Mouse (Mus musculus) naive thymus-derived CD4-positive, alpha-beta T cell, adult 2 months (primary cell): ENCODE results near the gene 2810408A11Rik.
A peak's percentile ranks its signal among the peaks of the same experiment; 100 is the strongest.

ENCODE experiments used
- DNase-seq: peaks from one replicate; pipeline ENCODE4 v3.0.0-alpha.2; 2011; ENCODE audit warnings: low read depth

The 2810408A11Rik gene

DNA sequence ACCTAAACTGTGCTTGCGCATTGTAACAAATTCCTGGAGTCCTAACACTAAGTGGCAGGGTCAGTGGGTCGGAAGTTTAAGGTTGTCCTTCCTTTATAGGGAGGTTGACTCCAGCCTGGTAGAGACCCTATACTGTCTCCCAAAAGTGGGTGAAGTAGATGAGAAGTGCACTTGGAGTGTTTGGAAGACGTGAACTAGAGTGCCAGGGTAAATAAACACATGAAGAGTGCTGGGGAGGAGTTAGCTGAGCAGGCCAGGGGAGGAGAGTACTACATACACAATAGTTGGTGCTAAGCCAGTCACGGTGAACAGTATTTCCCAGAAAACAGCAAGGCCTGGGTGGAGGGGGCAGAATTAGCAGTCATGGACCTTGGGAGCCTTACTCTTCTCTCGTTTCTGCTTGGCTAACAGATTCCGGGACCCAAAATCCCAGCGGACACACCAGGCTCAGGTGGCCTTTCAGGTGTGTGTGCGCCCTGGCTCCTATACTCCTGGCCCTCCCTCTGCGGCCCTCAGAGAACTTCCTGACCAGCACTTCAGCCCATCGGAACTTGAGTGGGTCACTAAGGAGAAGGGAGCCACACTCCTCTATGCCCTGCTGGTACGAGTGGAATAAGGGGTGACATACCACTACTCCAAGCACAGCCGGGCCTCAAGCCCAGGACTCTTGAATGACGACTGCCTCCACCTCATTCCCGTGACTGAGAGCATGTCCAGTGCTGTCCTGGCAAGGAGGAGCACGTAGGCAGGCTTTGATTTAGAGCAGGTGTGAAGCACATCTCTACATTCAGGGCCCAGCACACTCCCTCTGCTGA, 12.1 kb upstream of the 2810408A11Rik start:
- no peak for DNase-seq

DNA sequence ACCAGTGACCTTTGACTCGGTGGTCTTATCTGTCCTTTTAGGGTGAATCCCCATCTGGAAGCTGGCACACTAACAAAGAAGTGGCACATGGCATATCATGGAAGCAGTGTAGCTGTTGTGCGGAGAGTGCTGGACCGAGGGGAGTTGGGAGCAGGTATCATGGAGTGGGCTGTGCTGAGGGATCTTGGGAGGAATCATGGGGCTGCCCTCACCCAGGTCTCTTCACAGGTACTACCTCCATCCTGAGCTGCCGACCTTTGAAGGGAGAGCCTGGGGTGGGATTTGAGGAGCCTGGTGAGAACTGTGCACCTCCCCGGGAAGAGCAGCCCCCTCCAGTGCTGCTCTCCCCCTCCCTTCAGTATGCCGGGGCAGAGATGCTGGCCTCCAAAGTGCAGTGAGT, 10.9 kb upstream of the 2810408A11Rik start:
- no peak for DNase-seq

DNA sequence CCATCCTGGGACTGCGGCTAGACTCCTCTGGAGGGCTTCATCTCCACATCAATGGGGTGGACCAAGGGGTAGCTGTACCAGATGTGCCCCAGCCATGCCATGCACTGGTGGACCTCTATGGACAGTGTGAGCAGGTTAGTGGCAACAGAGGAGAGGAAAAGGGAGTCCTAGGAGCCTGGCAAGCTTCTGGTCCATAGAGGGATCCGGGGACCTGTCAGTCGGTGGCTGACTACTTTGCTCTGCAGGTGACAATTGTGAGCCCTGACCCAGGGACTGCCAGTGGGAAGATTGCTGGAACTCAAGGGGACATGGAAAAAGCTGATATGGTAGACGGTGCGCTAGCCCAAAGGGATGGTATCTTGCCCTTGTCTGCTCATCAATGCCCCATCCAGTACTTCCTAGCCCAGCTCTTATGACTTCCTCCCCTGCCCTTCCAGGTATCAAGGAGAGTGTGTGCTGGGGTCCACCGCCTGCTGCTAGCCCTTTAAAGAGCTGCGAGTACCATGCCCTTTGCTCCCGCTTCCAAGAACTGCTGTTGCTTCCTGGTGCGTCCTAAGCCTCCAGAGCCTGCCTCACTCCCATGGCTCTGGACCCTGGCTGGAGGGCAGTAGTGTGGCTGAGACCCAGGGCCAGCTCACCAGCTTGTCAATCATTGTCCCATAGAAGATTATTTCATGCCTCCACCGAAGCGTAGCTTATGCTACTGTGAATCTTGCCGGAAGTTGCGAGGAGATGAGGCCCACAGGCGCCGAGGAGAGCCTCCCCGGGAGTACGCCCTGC, 10.2 kb upstream of the 2810408A11Rik start:
- DNase-seq = no peak

DNA sequence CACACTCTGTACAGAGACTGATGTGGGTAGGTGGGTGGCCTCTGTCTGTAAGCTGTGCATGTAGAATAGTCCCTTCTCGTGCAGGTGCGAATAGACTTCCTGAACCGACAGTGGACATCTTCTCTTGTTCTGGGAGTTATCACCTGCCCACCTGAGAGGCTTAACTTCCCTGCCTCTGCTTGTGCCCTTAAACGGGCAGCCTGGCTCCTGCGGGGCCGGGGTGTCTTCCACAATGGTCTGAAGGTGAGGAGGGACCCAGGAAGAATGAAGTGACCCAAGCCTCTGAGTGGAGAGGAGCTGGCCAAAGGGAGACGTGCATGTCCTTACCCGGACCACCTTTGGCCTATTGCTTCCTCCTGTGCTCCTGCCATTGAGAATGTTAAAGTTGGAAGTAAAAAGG, 9.4 kb upstream of the 2810408A11Rik start:
- DNase-seq = no peak

DNA sequence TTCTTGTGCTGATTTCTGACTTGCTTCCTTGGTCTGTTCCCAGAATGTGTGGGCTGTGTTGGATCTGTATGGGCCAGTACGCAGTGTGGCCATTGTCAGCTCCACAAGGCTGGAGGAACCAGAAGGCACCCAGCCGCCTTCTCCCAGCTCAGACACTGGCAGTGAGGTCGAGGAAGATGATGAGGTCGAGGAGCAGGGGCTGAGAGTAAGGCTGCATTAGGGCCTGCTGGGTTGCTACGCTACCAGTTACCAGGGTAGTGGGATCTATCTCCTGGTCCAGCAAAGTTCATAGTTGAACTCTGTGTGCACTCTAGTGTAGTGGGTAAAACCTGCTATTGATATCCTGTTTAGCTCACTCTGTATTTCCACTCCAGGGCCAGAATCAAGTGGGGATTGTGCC, 8.4 kb upstream of the 2810408A11Rik start:
- DNase-seq = no peak

DNA sequence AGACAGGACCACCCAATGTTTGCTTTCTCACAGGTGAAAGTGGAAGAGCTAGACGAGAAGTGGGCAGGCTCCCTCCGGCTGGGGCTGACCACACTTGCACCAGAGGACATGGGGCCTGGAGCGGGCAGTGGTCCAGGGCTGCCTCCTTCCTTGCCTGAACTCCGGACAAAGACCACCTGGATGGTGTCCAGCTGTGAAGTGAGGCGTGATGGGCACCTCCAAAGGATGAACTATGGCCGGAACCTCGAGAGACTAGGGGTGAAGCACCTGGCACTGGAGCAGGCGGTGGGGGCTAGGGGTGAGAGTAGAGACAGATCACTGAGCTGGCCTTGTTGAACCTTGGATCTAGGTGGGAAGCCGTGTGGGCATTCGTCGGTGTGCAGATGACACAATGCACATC, 7.9 kb upstream of the 2810408A11Rik start:
- DNase-seq = no peak

DNA sequence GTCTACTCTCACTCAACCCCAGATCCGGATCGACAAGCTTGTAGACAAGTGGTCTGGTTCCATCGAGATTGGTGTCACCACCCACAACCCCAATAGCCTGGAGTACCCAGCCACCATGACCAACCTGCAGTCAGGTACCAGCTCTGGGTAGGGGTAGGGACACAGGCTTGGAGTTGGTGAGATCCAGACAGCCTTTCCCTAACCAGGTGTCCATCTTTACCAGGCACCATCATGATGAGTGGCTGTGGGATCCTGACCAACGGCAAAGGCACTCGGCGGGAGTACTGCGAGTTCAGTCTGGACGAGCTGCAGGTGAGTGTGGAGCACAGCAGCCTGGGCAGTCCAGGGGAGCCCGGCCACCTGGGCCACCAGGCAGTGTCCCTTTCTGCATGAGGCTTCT, 3.5 kb upstream of the 2810408A11Rik start:
- DNase-seq = no peak

DNA sequence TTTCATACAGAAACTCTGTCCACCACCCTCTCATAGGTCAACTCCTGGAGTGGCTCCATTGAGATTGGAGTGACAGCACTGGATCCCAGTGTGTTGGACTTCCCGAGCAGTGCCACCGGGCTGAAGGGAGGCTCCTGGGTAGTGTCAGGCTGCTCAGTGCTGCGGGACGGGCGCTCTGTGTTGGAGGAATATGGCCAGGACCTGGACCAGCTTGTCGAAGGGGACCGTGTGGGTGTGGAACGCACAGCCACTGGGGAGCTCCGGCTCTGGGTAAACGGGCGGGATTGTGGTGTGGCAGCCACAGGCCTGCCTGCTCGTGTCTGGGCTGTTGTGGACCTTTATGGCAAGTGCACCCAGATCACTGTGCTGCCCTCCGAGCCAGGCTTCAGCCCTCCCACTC, 2.2 kb upstream of the 2810408A11Rik start:
- no peak for DNase-seq

DNA sequence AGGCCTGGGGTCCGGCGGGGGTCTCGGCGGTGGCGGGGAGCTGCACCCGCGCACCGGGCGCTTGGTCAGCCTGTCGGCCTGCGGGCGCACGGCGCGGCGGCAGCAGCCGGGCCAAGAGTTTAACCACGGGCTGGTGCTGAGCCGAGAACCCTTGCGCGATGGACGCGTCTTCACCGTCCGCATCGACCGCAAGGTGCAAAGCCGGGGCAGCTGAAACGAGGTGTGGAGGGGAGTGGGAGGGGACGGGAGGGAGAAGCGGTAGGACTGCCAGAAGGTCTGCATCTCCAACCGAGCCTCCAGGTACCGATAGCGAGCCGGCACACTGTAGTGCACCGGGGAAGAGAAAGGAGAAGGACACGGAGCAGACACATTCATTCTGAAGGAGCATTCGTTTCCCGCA, 1.2 kb upstream of the 2810408A11Rik start:
- DNase-seq = peak; percentile 49

DNA sequence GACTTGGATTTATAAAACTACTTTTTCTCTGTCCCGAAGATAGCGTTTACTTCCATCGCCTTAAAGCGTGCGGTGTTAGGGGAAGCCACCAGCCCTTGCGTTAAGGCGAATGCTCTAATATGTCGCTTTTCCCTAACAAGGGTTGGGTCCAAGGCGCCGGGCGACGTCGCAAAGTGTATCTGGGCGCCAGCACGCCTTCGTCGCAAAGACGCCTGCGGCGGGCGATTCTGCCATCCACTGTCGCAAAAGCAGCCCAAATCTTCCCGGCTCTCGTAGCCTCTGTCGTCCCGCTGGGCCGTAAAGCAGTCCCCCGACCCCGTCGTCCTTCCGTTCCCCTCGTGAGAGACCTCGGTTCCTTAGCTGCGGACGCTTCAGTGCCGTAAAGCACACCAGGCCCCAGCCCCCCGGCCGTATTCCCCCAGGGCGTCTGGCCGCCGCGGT, 639 bp upstream of the 2810408A11Rik start:
- DNase-seq = peak; percentile 93

DNA sequence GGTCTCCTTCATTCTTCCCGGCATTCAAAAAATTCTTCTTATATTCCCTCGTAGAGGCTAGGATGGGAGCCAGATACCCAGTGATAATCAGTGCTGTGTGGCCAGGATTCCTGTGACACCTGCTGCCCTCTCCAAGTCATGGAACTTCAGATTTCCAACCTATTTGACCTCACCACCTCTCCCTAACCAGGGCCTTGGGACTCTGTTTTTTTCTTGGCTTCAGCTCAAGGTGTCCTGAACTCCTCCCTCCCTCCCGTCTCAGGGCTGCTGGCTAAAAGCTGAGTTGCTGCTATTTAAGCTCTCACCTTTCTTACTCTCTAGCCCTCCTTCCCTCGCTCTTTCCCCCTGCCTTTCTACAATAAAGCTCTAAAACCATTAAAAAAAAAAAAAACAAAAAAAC, 917 bp downstream of the 2810408A11Rik start:
- DNase-seq = no peak

DNA sequence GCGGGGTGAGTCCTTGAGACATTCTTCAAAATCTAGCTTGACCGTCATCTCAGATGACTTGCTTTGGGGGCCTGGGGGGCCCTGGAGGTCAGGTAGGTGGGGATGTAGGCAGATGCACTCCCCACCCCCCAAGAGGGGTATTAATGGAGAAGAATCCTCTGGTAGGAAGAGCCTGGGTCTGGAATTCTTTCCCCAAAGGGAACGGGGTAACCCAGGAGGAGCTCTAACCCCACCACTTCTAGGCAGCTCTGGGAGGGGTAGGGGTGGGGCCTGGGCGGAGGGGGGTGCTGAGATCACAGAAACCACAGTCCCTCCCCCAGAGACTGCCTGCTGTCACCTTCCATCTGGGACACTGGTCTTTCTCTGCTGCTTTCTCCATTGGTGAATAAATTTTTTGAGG, 5.5 kb downstream of the 2810408A11Rik start, which contains the start of gene Acap1:
Acap1 (minus strand) TSS at position 249 of the 400 bp plus-strand sequence.
- peak; percentile 78 for DNase-seq

DNA sequence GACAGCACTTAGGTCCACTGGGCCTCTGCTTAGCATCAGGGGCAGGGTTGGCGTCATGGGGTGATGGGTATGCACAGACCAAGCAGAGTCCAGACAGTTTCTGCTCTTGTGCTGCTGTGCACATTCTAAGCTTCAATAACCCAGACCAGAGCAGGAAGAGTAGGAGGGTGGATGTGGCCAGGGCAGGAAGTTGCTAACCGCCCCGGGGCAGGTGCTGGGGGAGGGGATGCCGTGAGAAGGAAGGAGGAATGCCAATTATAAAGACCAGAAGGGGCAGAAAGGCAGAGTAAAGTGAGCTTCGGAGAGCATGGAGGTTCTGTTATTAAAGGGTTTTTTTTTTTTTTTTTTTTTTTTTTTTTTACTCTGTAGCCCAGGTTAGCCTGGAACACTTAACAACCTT, 6.1 kb downstream of the 2810408A11Rik start:
- DNase-seq = peak; percentile 85

DNA sequence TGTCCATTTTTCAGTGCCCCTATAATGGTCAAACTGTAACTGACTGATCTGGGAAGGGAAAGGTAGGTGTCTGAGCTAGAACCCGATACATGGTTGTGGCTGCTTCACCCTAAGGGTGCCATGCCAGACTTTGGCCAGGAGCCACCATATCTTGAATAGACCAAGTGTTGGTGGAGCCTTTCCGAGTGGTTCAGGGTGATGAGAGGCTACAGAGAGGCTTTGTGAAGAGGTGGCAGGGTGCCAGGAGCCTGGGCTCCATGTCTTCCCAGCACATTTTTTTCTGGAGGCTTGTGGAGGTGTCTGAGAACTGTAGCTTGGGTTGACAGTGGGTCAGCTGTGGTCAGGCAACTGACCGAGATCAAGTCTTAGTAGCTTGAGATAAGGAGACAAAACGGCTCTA, 9.3 kb downstream of the 2810408A11Rik start:
- no peak for DNase-seq

DNA sequence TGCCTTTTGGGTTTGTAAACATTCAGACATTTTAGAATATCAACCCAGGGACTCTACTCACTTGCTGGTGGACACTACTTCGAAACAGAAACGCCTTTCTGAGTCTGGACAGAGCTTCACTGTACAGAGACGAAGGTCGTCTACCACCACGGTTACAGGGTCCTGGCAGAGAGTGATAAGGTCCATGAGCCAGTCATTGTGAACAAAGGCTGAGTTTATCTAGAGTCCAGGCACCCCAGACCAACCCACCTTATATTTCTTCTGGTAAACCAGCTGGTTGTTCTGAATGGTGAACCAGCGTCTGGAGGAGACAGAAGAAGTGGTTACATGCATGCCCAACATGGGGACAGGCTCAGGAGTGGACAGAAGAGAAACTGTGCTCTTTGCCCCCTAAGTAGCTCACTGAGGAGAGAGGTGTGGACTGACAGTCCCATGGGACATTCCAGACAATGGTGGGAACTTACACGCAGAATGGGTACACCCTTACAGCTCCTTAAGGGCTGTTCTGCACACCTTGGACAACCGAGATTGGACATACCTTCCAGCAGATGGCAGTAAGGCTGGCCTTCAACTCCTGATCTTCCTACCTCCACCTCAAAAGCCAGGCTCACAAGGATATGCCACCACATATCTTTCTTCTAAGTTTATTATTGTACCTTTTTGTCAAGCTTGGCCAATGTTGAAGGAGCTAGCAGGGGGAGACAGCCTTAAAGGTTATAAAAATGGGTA, 13.7 kb downstream of the 2810408A11Rik start:
- no peak for DNase-seq

DNA sequence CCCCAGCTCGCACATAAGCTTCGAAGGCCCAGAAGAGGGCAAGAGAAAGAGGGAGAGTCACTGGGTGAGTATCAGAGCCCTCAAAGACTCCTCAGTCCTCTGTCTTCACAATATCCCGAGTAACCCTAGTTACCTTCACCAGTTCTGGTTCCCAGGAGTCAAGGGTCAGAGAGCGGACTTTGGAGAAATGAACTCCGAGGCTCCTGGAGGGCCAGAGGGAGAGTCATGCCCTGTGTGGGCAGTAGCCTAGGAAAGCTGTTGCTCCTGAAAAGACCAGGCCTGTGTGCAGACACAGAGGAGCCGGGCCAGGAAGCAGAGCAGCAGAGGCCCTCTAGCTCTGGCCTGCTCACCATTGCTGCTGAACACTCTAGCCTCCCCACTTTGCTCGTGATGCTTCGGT, 16.1 kb downstream of the 2810408A11Rik start:
- no peak for DNase-seq

DNA sequence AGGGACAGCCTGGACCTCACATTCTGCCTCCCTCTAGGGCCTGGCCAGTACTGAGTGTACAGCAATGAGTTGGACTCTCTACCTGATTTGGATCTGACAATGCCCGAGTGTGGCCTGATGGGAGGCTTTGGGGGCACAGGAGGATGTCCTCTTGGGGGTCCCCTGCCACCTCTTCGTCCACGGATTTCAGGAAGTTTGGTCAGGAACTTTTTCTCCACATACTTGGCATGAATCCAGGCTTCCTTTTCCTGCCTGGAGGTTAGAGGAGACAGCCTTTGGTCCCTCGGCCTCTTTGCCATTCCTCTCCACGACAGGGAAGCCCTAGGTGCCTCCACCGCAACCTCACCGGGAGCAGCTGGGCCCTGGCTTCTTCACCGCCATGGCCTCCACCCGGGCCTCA, 16.5 kb downstream of the 2810408A11Rik start:
- DNase-seq = no peak

DNA sequence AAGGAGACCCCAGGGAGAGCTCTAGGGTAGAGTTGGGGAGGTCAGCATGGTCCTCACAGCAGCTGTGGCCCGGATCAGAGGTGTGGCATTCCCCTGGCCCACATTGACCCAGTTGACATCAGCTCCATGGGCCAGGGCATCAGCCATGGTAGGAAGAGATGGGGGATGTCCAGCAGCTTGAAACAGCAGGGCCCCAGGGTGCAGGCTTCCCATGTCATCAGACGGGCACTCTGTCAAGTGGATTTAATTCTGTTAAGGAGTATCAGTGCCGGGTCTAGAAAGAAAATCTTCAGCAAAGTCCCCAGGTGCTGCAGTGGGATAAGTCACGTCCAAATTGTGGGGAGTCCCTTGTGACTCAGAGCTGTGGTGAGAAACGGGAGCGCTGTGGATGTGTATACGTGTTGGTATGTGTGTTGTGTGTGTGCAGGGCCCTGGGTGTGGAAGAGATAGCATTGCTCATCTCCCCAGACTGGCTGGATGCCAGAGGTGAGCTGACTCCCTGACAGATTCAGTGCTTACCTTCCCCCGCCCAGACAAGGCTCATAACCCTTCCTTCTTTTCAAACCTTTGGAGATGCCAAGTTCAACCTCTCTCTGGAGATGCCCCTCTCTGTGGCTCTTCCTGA, 17.1 kb downstream of the 2810408A11Rik start:
- no peak for DNase-seq

DNA sequence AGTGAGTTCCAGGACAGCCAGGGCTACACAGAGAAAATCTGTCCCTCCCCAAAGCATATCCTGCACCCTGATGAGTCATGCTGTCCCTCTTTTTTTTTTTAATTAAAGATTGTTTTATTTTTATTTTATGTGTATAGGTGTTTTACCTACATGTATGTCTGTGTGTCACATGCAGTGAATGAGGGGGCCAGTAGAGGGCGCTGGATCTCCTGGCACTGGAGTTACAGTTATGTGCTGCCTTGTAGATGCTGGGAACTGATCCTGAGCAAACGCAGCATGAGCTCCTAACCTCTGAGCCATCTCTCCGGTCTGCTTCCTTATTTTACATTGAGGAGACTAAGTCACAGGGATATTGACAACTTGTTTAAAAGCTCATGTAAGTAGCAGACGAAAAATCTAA, 17.7 kb downstream of the 2810408A11Rik start:
- peak; percentile 79 for DNase-seq

DNA sequence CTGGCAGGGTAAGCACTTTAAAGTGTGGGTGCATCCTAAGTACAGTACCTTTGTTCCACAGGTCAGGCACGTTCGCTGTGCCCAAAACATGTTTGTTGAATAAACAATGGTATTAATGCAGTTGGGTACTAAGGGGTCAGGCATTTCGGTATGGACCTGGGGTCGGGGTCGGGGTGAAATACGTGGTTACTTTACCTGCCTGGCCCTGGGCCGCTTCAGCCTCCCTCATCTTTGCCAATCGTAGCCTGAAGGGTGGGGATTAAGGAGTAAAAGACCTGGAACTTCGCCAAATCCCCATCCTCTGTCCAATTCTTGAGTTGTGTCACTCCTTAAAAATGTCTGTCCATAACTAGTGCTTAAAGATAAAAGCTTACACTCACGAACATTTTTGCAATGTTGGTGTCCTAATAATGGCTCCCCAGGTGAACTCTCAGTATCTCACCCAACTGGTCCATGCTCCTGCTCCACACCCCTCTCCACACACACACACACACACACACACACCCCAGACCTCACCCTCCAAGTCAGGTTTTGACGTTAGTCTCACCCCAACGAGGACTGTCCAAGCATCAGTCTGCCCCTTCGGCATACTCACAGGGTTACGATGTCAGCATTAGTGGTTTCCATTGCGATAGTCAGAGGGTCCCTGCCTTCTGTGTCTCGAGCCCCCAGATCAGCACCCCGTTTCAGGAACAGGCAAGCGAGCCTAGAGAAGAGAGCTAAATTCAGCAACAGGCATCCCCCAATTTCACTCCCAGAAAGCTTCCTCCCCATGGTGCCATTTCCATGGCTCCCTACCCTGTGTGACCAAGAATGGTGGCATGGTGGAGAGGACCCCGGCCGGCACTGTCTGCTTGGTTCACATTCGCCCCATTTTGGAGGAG, 18.8 kb downstream of the 2810408A11Rik start:
- no peak for DNase-seq
